Mouse (Mus musculus) large intestine, adult 2 months (tissue): ENCODE measurements around the gene Hook2. TPM values are rescaled to one million over a fixed set of nuclear protein-coding genes. Genes with fewer than 3 reads are reported as not detected.
A peak's percentile ranks its signal among the peaks of the same experiment; 100 is the strongest.

Experiments
- DNase-seq: peaks from one replicate; pipeline ENCODE4 v3.0.0-alpha.2; 2012; ENCODE audit warnings: low read depth, low spot score
- WGBS: fragments of 180-500 bp; shearing (Covaris S2); methylation state at CpG from one replicate; pipeline ENCODE4 v1.1.7; 2018; 5-methylcytosine and 5-hydroxymethylcytosine counted together
- polyA plus RNA-seq: library from polyadenylated mRNA; depleted of rRNA; stranded (reverse); fragments of >200 nt; gene quantifications from 2 replicates; pipeline ENCODE4 v1.2.3, GENCODE M21; 2012

The Hook2 gene
- polyA plus RNA-seq, 1 experiment = 33.8 TPM

DNA sequence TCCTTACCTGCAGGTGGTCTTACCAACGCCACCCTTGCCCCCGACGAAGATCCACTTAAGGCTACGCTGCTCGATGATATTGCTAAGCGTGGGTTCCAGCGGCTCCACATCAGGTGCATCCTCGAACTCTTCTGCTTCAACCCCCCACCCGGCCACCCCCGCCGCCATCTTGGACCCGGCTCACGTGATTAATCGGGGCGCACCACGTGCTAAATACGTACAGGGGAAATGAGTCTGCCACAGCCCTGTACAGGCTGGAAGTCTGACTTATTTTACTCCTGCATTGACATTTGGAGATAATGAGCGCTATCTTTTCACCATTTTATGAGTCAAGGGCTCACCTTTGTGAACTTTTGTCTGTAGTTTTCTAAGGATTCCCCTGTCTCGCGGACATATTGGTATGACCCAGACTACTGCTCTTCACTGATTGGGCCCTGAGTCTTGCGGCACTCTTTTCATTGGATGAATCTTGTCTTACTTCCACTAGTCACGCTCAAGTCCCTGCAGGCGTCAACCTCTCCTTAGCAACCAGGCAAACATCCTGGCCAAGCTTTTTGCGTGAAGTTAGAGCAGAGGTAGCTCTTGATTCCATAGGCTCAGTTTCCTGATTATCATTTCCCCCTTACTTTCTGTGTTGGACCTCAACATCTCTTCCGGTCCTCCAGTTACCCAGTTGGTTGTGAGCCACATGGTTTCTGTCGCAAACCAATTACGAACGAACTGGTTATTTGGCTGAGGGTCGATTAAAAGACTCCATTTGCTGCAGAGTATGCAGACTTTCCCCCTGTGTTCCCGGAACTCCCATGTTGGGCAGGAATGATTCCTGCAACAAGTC, 34.9 kb downstream of the Hook2 start, which contains the start of gene Asna1:
Asna1 (minus strand) TSS at position 184 of the 835 bp plus-strand sequence.
- 1% methylated on average over 30 of the region's 30 CpGs for WGBS
- peak; percentile 92 for DNase-seq

DNA sequence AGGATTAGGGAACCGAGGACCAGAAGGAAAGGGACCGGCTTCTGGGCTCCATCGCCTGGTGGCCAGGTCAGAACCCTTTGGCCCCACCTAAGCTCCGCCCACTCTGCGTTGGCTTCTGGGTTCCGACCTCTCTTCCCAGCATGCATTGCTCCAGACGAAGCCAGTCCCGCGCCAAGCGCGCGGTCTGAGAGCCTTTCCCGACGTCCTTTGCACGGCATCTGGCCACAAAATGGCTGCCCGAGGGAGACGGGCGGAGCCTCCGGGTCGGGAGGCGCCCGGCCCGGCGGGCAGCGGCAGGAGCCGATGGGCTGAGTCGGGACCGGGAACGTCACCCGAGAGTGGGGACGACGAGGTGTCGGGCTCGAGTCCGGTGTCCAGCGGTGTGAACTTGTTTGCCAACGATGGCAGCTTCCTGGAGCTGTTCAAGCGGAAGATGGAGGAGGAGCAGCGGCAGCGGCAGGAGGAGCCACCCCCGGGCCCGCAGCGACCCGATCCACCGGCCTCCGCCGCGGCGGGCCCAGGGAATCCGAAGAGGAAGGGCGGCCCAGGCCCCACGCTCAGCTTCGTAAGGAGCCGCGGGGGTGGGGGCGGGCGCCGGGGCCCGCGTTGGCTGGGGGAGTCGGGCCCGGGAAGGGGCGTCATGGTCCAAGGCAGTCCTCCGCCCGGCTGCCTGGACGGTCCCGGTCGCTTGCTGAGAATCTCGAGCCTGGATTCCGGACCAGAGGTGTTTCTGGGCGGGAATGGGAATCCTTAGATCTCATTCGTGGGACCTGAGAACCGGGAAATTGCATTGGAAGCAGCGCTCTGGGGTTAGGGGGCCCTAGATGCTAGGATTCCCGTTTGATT, 36.5 kb downstream of the Hook2 start, which contains the start of gene Trir:
Trir (plus strand) TSS at position 154 of the 846 bp plus-strand sequence.
- WGBS = under 1% methylated on average over 74 of the region's 75 CpGs
- DNase-seq = peak; percentile 96

GRCm38 (mm10) chr8:85027516-85027855, 37.1 kb downstream of the Hook2 start:
- 1% methylated on average over 13 of the region's 13 CpGs for WGBS
- no peak for DNase-seq

GRCm38 (mm10) chr8:85027922-85028321, 37.5 kb downstream of the Hook2 start:
- 7% methylated on average over 2 of the region's 2 CpGs for WGBS
- no peak for DNase-seq

DNA sequence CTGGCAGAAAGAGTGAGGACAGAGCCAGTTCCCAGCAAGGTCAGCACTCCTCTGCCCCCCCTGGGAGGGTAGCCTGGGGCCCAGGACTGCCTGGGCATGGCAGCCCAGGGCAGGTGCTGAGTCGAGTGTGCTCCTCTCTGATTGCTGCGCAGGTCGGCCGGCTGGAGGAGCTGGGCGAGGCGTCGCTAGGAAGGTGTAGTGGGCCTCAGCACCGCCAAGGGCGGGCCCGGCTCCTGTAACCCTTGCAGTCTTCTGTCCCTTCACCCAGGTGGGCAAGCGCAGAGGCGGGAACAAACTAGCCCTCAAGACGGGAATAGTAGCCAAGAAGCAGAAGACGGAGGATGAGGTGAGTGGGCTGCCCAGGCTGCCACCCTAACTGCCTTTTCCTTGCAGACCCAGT, 38.9 kb downstream of the Hook2 start:
- DNase-seq = no peak

DNA sequence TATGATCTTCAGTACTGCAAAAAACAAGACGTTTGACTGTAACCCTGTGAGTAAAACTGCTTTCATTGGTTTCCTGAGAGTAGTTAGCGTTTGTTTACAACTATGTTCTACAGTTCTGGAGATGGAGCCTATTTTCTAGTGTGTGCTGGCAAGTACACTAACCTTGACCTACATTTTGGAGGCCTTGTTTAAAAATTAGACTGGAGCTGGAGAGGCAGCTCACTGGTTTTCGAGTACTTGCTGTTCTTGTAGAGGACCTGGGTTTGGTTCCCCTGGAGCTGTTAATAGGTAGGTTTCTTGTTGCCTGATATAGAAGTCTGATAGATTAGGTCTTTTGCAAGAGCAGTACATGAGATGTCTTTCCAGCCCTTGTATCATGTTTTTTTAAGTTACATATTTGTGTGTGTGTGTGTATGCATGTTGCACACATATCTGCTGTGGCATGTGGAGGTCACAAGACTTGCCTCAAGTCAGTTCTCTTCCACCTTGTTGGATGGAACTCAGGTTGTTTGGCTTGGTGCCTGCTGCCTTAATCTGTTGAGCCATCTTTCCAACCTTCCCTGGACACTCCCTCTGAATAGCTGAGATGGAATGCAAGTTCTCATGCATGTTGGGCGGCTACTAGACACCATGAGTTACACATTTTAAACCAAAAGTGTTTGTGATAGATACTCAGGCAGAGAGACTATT, 42.4 kb downstream of the Hook2 start:
- DNase-seq = no peak

More for the DNA sequence above, 38.9 kb downstream of the Hook2 start:
- WGBS = 74% methylated on average over 14 of the region's 14 CpGs

DNA sequence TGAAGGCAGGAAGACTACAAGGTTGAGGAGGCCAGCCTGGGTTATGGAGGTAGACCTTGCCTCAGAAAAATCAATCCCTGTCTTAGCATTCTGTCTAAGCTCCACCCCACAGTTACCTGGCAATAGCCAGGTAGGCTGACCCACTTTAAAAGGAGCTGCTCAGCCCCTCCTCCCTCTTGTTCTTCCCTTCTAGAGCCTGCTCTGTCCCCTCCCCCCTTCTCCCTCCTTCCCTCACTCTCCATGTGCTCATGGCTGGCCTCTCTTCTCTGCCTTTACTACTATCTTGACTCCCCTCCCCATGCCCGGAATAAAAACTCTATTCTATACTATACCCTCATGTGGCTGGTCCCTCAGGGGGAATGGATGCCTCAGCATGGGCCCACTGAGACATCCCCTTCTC, 43.5 kb downstream of the Hook2 start:
- no peak for DNase-seq
- WGBS = 59% methylated on average over 1 of the region's 1 CpGs

More for the DNA sequence above, 42.4 kb downstream of the Hook2 start:
- 61% methylated on average over 4 of the region's 4 CpGs for WGBS

DNA sequence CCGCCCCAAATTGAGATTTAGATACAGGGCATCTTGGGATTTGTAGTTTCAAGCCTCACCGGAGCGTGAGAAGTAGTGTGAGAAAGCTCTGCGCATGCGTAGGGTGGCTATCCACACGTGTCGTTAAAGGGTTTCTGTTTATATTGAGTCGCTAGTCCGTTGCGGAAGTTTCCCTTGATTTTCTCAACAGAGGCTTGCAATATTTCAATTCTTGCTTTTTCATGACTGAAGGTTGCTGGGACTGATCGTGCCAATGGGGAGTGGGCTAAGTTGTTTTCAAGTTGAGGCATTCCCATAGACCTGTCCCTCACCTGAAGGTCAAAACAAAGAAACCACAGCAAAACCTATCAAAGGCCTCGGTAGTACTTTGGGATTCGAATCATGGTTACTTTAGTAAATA, 44.4 kb downstream of the Hook2 start:
- 3% methylated on average over 13 of the region's 13 CpGs for WGBS
- no peak for DNase-seq

GRCm38 (mm10) chr8:85035165-85035727, 44.8 kb downstream of the Hook2 start:
- 3% methylated on average over 12 of the region's 12 CpGs for WGBS
- DNase-seq = no peak

GRCm38 (mm10) chr8:85035728-85036310, 45.4 kb downstream of the Hook2 start:
- under 1% methylated on average over 15 of the region's 15 CpGs for WGBS
- DNase-seq = no peak

DNA sequence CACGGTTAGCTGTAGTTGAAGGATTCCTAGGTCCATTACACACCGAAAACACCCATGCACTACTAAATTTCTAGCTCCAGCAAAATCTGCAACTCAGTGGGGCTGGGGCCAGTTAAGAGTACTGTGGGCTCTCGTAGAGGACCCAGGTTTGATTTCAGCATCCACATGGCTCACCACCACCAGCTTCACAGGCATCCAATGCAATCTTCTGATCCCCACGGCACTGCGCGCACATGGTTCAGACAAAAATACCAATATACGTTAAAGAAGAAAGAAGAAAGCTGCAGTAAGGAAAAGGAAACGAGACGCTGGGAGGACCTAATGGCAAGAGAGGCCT, 45.9 kb downstream of the Hook2 start:
- DNase-seq = no peak
- 0% methylated on average over 9 of the region's 9 CpGs for WGBS

DNA sequence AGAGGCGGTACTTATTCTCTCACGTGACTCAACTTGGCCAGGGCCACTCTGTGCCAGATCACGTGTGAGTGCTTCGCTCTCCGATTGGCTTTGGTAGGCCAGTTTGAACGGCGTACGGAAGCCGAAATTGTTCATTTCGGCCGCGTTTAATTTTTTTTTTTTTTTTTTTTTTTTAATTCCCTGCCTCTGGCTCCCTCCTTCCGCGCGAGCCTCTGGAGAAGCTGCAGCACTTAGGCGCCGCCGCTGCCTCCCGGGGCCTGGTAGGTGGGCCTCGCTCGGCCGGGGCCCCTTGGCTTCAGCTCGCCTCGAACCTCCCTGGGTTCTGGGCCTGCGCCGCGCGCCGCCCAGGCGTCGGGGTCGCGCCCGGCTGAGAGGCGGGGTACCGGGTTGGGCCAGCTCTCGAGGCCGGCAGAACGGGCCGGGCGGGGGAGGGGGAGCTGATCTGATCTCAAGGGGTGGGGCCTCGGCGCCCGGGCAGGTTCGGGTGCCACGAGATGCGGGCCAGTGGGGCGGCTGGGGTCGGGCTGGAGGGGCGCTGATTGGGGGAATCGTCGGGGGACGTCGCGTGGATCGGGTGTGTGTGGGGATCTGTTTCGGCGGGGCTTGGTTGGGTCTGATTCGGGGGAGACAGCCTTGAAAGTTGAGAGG, 46.4 kb downstream of the Hook2 start, which contains the start of gene Tnpo2:
Tnpo2 (plus strand) TSS at position 198 of the 648 bp plus-strand sequence.
- peak; percentile 95 for DNase-seq
- WGBS = under 1% methylated on average over 59 of the region's 59 CpGs

GRCm38 (mm10) chr8:85037366-85037680, 46.9 kb downstream of the Hook2 start:
- WGBS = 1% methylated on average over 14 of the region's 14 CpGs
- no peak for DNase-seq

GRCm38 (mm10) chr8:85037681-85038531, 47.5 kb downstream of the Hook2 start:
- 1% methylated on average over 57 of the region's 57 CpGs for WGBS
- no peak for DNase-seq

DNA sequence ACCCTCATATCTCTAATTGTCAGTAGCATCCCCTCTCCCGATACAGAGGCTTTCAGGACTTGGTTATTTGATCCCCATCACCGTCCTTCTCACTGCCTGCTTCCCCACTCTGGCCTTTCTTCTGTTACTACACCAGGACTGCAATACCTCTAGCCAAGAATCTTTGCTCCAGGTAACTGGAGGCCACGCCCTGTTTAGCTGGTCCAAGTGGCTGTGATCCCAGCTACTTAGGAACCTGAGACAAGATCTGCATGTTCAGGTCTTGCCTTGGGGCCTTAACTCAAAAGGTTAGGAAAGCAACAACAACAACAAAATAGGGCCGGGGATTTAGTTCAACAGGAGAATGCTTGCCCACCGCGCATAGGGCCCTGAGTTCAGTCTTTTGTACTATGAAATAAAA, 53.2 kb downstream of the Hook2 start:
- WGBS = 87% methylated on average over 6 of the region's 6 CpGs
- no peak for DNase-seq
